Mouse (Mus musculus) embryonic facial prominence, embryonic 14.5 days (tissue): ENCODE results near the gene Hspb7. TPM values are rescaled to one million over a fixed set of nuclear protein-coding genes. Genes with fewer than 3 reads are reported as not detected.

Experiments used
- ATAC-seq: fragments of 200-750 bp; cut with Nextera tagmentation; 2 replicates; pipeline ENCODE4 v1.8.0; 2017; ENCODE audit warnings: low read depth, moderate number of reproducible peaks, moderate TSS enrichment
- DNase-seq: peaks from one replicate; pipeline ENCODE4 v3.0.0-alpha.2; 2015; ENCODE audit warnings: low spot score
- H3K27ac ChIP-seq: fragments of 300-500 bp; sonication (generic); replicated peaks from 2 replicates; pipeline ENCODE4 v1.5.1; 2014; ENCODE audit warnings: low read depth, mild to moderate bottlenecking, low read length, moderate library complexity
- H3K27me3 ChIP-seq: fragments of 300-500 bp; sonication (generic); replicated peaks from 2 replicates; pipeline ENCODE4 v1.6.1; 2014; ENCODE audit warnings: low read length; ENCODE audit not compliant: control insufficient read depth, insufficient read depth
- H3K36me3 ChIP-seq: fragments of 300-500 bp; sonication (generic); 2 replicates; pipeline ENCODE4 v1.6.1; 2014; ENCODE audit warnings: low read length, mixed read lengths; ENCODE audit not compliant: control insufficient read depth, insufficient read depth
- H3K4me1 ChIP-seq: fragments of 300-500 bp; sonication (generic); 2 replicates; pipeline ENCODE4 v1.6.1; 2014; ENCODE audit warnings: antibody characterized with exemption, low read length; ENCODE audit not compliant: control insufficient read depth, insufficient read depth
- H3K4me2 ChIP-seq: fragments of 300-500 bp; sonication (generic); 2 replicates; pipeline ENCODE4 v1.6.1; 2014; ENCODE audit warnings: low read depth, mild to moderate bottlenecking, low read length, moderate library complexity, mixed read lengths
- H3K4me3 ChIP-seq: fragments of 300-500 bp; sonication (generic); 2 replicates; pipeline ENCODE4 v1.5.1; 2014; ENCODE audit warnings: low read depth, mild to moderate bottlenecking, low read length
- H3K9ac ChIP-seq: fragments of 300-500 bp; sonication (generic); 2 replicates; pipeline ENCODE4 v1.6.1; 2014; ENCODE audit warnings: low read depth, mild to moderate bottlenecking, low read length, moderate library complexity, mixed read lengths
- H3K9me3 ChIP-seq: fragments of 300-500 bp; sonication (generic); 2 replicates; pipeline ENCODE4 v1.6.1; 2016; ENCODE audit warnings: low read length; ENCODE audit not compliant: control insufficient read depth
- WGBS: fragments of 180-500 bp; shearing (Covaris S2); extraction: QIAGEN DNeasy Blood & Tissue Kit; methylation state at CpG from one replicate; pipeline ENCODE4 v1.1.7; 2014; 5-methylcytosine and 5-hydroxymethylcytosine counted together
- polyA plus RNA-seq: library from polyadenylated mRNA; unstranded; fragments of >200 nt; fragmentation: Nextera tagmentation; extraction: Ambion mirVana; gene quantifications from 2 replicates; pipeline ENCODE4 v1.2.1, GENCODE M21; 2014

Hspb7 gene
- polyA plus RNA-seq, 1 experiment from 2014 or later: 8.8 TPM

DNA sequence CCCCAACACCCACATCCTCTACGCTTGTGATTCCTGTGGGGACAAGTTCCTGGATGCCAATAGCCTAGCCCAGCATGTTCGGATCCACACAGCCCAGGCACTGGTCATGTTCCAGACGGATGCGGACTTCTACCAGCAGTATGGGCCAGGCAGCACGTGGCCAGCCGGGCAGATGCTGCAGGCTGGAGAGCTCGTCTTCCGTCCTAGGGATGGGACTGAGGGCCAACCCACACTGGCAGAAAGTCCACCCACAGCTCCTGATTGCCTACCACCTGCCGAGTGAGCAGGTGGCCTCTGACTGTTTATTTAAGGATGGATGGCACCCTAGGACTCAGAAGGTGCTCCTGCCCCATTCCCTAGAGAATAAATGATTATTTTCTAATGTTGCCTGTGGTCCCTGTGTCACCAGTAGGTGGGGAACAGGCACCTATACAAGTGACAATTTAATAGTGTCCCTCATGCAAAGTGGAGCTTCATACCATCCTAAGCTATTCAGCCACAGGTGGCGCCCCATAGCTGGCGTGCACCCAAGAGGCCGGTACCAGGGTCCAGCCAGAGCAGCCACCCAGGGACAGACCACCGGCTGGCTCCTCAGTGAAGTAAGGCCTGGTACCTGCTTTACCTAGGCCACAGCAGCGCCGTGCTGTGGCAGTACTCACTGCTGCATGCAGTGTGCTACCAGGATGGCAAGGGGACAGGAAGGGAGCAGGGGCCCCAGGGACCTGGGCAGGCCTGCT lies 46.4 kb downstream of the Hspb7 start:
- ATAC-seq: no peak
- 81% methylated on average over 15 of the region's 15 CpGs for WGBS
- H3K4me1 ChIP-seq: no peaks in the 10 kb centered on the region

DNA sequence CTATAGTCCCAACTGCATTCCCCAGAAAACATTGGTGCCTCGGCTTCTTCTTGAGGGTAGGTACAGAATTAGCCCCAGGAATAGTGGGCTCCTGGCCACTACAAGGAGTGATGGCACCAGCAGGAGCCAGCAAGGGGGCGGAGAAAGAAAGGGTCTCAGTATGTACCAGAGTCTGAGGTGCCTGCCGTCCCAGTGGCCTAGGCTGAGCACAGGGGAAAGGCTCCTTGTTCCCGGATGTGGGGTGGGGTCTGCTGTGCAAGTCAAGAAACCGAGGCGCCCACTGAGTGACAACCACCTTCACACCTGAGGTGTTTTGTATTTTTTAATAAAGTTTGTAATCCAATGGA lies 47.0 kb downstream of the Hspb7 start:
- ATAC-seq: no peak
- peaks cover 98% of the 10 kb centered on the region for H3K36me3 ChIP-seq
- H3K27me3 ChIP-seq: no peaks in the 10 kb centered on the region
- 76% methylated on average over 6 of the region's 6 CpGs for WGBS
- H3K4me1 ChIP-seq: no peaks in the 10 kb centered on the region
- H3K9me3 ChIP-seq: 0 out of 2 replicates have a peak, but pooled peaks cover 5% of the 10 kb centered on the region
- no peak for DNase-seq
- no peak overlapping the region for H3K4me3 ChIP-seq
- no peak overlapping the region for H3K27ac ChIP-seq
- H3K4me2 ChIP-seq: no peak overlapping the region
- no peak overlapping the region for H3K9ac ChIP-seq

More for the DNA sequence above, 46.4 kb downstream of the Hspb7 start:
- Histone ChIP-seq H3K4me2 (no peak overlapping the region), H3K9me3 (0 out of 2 replicates have a peak, but pooled peaks cover 5% of the 10 kb centered on the region), H3K27ac (no peak overlapping the region), H3K9ac (no peak overlapping the region), H3K4me3 (no peak overlapping the region), H3K36me3 (peaks cover 98% of the 10 kb centered on the region), H3K27me3 (no peaks in the 10 kb centered on the region)
- no peak for DNase-seq

- 55% methylated on average over 10 of the region's 10 CpGs for WGBS
- no peak overlapping the region for H3K4me2 ChIP-seq
- H3K36me3 ChIP-seq: peaks cover 98% of the 10 kb centered on the region
- no peaks in the 10 kb centered on the region for H3K27me3 ChIP-seq
- H3K4me3 ChIP-seq: no peak overlapping the region
- no peak overlapping the region for H3K27ac ChIP-seq
- no peak for ATAC-seq
- H3K9ac ChIP-seq: no peak overlapping the region
- DNase-seq: no peak
- 0 out of 2 replicates have a peak, but pooled peaks cover 5% of the 10 kb centered on the region for H3K9me3 ChIP-seq
- H3K4me1 ChIP-seq: no peaks in the 10 kb centered on the region
Measured at GRCm38 (mm10) chr4:141468576-141468975, 48.0 kb downstream of the Hspb7 start.

- H3K4me2 ChIP-seq: no peak overlapping the region
- ATAC-seq (no peak), DNase-seq (no peak)
- 92% methylated on average over 9 of the region's 9 CpGs for WGBS
- H3K27me3 ChIP-seq: no peaks in the 10 kb centered on the region
- H3K27ac ChIP-seq: no peak overlapping the region
- peaks cover 98% of the 10 kb centered on the region for H3K36me3 ChIP-seq
- no peak overlapping the region for H3K4me3 ChIP-seq
- H3K4me1 ChIP-seq: no peaks in the 10 kb centered on the region
- no peak overlapping the region for H3K9ac ChIP-seq
- 0 out of 2 replicates have a peak, but pooled peaks cover 5% of the 10 kb centered on the region for H3K9me3 ChIP-seq
Measured at GRCm38 (mm10) chr4:141469343-141469742, 48.8 kb downstream of the Hspb7 start.

- no peak for ATAC-seq
- DNase-seq: no peak
- peaks cover 98% of the 10 kb centered on the region for H3K36me3 ChIP-seq
- H3K4me3 ChIP-seq: no peak overlapping the region
- no peak overlapping the region for H3K27ac ChIP-seq
- H3K4me2 ChIP-seq: no peak overlapping the region
- WGBS: 97% methylated on average over 12 of the region's 16 CpGs
- 0 out of 2 replicates have a peak, but pooled peaks cover 5% of the 10 kb centered on the region for H3K9me3 ChIP-seq
- no peaks in the 10 kb centered on the region for H3K4me1 ChIP-seq
- H3K9ac ChIP-seq: no peak overlapping the region
- H3K27me3 ChIP-seq: no peaks in the 10 kb centered on the region
Measured at GRCm38 (mm10) chr4:141471491-141471890, 50.9 kb downstream of the Hspb7 start.

GRCm38 (mm10) chr4:141472641-141473321 lies 52.2 kb downstream of the Hspb7 start:
- no peak for ATAC-seq
- Histone ChIP-seq H3K4me2 (no peak overlapping the region), H3K4me1 (no peaks in the 10 kb centered on the region), H3K4me3 (no peak overlapping the region), H3K9ac (no peak overlapping the region), H3K27me3 (no peaks in the 10 kb centered on the region), H3K27ac (no peak overlapping the region), H3K36me3 (peaks cover 98% of the 10 kb centered on the region), H3K9me3 (0 out of 2 replicates have a peak, but pooled peaks cover 5% of the 10 kb centered on the region)
- WGBS: 91% methylated on average over 32 of the region's 32 CpGs
- no peak for DNase-seq

GRCm38 (mm10) chr4:141474431-141474830 lies 53.9 kb downstream of the Hspb7 start:
- Histone ChIP-seq H3K27ac (no peak overlapping the region), H3K9ac (no peak overlapping the region), H3K4me3 (no peak overlapping the region), H3K4me1 (no peaks in the 10 kb centered on the region), H3K4me2 (no peak overlapping the region), H3K27me3 (no peaks in the 10 kb centered on the region), H3K36me3 (peaks cover 100% of the 10 kb centered on the region), H3K9me3 (0 out of 2 replicates have a peak, but pooled peaks cover 5% of the 10 kb centered on the region)
- DNase-seq: no peak
- 87% methylated on average over 16 of the region's 19 CpGs for WGBS
- no peak for ATAC-seq
